Mouse (Mus musculus) CD8-positive naive resting alpha-beta T cell, adult 2 months (primary cell): Measurements from ENCODE around the gene Smco4.
A peak's percentile ranks its signal among the peaks of the same experiment; 100 is the strongest.
"Not testable (repeated sequence)": the region's sequence is repeated elsewhere in the genome, so short reads cannot be mapped to it uniquely, and the experiment has no call there.

Experiments used
- DNase-seq, 2 experiments: peaks; one replicate each; pipeline ENCODE4 v3.0.0; 2022; ENCODE audit warnings: low read depth in 2 of 2, low spot score in 2 of 2

Smco4 gene

GRCm38 (mm10) chr9:15537455-15538048 lies 44.3 kb downstream of the Smco4 start:
- no peak for DNase-seq

GRCm38 (mm10) chr9:15538979-15539533 lies 45.8 kb downstream of the Smco4 start:
- no peak for DNase-seq

DNA sequence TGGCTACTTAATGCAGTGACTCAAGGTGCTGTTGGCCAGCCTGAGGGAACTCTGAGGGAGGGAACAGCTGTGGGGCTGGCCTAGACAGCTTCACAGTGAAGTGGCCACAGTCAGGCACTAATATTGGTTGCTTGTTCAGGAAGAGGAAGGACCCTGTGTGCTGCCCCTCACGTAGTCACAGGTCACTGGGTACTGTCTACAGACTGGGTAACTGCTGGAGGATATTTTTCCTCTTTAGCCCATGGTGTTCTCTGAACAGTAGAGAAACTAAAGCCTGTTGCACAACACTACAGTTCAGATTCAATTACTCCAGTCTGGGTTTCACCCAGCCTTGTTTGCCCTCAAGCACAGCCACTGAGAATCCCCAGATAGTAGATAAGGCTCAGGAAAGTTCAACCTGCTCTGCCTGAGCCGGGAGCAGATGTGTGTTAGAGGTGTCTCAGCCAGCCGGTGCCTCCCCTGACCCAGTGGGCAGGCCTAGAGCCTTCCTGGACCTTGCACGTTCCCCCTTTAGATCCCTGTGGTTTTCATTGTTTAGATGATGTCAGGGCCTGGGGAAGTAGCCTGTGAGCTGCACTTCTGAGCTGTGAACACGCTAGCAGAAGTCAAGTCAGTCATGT lies 48.6 kb downstream of the Smco4 start:
- DNase-seq: no peak

DNA sequence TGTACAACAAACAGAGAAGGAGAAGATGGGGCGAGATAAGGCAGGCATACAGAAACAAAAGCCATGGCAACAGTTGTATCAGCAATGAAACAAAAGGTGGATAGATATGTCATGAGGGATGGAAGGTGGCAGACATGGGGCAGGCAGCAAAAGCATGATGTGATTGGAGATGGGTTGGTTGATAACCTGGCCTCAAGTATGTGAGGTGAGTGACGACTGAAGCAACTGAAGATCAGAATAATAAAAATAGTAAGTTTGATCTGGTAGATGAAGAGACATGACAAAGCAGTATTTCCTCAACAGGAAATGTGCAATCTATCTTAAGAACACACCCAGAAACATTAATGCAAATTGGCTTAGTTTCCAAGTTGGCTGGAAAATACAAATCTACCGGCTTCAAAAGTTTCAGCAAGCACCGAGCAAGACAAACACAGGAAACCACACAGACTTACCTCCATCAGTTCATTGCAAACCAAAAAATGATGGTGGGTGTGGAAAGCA lies 57.3 kb downstream of the Smco4 start:
- peak; percentile 9 to 26 for DNase-seq

- DNase-seq: not testable (repeated sequence)
Observed at GRCm38 (mm10) chr9:15551073-15551472, 57.8 kb downstream of the Smco4 start.

GRCm38 (mm10) chr9:15551933-15552851 lies 59.0 kb downstream of the Smco4 start:
- DNase-seq: no peak

DNA sequence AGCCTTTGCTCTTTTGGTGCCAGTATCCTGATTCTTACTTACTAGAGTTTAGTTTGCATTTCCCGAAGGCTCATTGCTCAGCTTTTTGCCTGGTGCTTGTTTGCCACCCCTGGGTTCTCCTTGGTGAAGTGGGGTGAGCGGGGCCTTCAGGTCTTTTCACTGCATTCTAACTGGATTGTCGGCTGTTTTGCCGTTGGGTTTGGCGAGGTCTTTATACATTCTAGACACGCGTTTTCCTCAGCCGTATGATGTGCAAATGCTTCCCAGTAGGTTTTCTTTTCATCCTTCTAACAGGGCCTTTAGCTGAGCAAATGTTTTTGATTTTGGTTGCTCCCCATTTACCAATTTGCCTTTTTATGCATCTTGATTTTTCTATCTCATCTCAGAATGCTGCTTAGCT lies 60.1 kb downstream of the Smco4 start:
- no peak for DNase-seq

DNA sequence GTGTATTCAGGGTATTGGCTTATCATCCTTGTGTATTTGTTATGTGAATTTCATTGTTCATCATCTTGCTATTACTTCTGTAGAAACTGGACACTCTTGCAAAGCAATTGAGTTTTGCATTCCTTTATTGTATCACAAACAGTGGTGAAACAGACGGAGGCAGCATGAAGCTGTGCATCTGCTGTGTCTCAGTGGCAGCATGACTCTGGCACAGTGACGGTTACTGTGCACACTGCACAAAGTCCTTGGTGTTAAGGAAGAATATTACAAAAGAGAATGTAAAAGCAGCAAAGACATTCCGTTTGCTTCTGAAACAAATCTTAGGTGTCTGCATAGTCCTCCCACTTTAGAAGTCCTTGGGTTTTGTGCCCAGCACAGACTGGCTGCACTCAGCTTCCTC lies 67.2 kb downstream of the Smco4 start:
- no peak for DNase-seq

- no peak for DNase-seq
Observed at GRCm38 (mm10) chr9:15562353-15562752, 69.1 kb downstream of the Smco4 start.

DNA sequence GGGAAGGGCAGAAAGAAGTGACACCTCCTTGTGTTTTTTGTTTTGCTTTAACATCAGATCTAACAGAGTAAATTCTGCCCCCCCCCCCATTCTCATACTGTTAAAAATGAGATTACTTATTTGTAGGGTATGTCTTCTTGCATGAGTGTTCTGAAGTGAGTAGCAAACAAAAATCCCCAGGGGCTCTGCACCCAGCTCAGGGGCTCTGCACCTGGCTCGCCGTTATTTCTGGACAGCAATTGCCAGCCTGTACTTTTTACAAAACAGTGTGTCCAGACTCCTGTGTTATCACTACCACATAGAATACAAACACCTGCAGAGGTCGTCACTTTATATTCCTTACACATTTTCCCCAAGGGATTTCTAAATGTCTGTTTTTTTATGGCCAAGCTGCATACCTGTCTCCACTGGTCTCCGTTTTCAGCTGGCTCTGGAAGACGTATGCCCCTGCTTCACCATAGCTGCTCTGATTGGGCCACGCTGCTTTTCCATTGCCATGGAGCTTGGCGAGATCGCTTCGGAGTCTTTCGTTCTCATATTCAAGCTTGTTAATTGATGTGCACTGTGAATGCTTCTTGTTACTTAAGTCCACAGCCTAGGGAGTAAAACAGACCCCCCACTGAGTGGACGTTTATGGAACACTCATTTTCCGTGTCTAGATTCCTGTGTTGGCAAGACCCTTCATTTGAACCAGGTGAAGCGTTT lies 81.7 kb downstream of the Smco4 start:
- no peak for DNase-seq

GRCm38 (mm10) chr9:15578427-15578826 lies 85.2 kb downstream of the Smco4 start:
- no peak for DNase-seq

GRCm38 (mm10) chr9:15578946-15579345 lies 85.7 kb downstream of the Smco4 start:
- DNase-seq: no peak

DNA sequence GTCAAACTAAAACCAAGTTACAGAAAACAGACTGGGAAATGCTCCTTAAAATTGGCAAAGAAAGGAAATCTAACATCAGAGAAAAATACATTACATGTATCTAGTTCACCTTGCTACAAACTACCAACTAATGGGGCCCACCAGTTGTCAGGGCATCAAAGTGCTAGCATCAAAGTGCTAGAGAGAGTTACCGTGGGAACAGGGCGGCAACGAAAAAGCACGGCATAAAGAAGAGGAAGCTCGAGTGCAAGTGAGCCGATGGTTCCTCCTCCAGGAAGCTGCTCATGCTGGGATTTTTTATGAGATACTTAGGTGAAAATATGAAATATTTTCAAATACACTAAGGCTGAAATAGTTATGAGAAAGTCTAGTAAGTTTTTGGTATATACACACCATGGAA lies 86.9 kb downstream of the Smco4 start:
- DNase-seq: peak; percentile 7 to 12

DNA sequence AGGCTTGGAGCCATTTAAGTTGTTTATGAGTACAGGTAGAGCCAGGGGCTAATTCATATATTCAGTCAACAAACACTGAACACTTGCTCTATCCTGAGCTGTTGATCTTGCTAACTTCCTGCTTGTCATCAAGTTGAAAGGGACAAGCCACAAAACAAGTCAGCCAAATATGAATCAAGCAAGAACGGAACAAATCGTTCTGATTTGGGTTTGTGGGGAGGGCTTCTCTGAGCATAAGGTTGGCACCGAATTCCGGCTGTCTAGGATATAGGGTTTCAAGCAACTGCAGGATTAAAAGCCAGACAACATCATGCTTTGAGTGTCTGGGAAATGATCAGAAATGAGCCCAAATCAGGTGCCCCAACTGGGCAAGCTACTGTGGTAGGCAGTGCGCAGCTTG lies 88.8 kb downstream of the Smco4 start:
- peak; percentile 2 to 9 for DNase-seq

DNA sequence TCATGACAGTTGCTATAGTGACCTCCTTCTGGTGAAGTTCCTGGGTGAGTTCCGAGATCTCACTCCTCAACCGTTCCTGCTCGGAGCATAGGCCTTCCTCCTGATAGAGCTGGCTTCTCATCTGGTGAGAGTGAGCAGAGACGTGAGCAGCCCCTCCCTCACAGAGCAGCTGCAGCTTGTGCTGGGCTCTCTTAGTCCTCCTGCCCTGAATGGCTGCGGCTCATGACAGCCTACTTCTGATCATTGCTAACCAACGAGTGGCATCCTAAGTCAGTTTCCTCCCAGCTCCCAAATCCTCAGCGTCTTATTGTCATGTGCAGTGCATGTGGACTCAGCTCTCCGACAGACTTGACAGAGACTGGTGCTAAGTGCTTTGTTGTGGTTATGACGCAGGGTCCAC lies 91.0 kb downstream of the Smco4 start:
- DNase-seq: no peak

GRCm38 (mm10) chr9:15585956-15586355 lies 92.7 kb downstream of the Smco4 start:
- DNase-seq: no peak

- DNase-seq: peak; percentile 29 to 41
Observed at GRCm38 (mm10) chr9:15587157-15587854, 94.1 kb downstream of the Smco4 start.

DNA sequence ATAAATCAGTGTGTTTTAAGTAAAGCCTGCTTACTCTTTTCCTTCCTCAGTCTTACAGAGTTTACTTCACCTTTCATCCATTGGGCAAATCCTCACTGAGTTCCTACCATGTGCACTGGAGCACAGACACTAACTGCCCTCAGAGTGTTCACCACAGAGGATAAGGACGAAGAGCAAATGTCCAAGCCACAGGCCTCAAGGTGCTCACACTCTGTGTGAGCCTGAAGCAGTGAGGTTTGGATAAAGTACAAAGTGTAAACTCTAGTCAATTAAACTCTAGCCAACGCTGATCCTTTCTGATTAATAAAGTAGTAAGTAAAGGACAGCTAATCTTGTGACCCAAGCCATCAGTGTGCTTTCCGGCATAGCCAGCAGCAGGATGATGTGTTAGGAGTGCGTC lies 100.9 kb downstream of the Smco4 start:
- DNase-seq: no peak
